Mouse (Mus musculus): Measurements from ENCODE around the gene Chic2.

DNA sequence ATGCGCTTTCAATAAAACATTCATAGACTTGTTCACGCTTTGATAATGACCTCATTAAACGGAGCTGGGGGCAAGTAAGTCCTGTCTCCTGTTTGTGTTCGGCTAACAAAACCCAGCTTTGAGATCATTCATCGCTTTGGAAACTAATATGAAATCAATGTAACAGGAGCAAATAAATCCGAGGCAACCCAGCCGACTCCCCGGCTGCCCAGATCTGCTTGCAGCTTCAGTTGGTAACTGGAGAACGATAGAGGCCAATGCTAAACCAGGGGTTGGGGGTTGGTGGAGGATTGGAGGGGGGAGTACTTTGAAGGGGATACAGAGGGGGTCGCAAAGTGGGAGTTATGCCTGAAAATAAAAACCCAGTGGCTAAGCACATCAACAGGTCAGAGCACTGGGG lies 27.4 kb upstream of the Chic2 start:
- no peak for TF ChIP-seq CTCF (IDR thresholded peaks at IDR 0.05; ENCODE audit: extremely low read depth, insufficient read depth, insufficient read length, insufficient replicate concordance)
- TF ChIP-seq POLR2A (IDR thresholded peaks at IDR 0.05; ENCODE audit: low read depth, low read length), result no peak

Measured in spleen, adult 2 months (tissue).